Mouse (Mus musculus): ENCODE measurements at regions not wholly inside any gene's neighbourhood (a gene's known extent, or its start where the extent isn't known, plus 50 kb on each side); places are given as distances from the start of the nearest gene placed in this dataset.

GRCm38 (mm10) chr15:12066857-12067211 lies 50.8 kb upstream of the Zfr start:
- H3K4me1 ChIP-seq (ENCODE audit: control insufficient read depth, insufficient read depth, low read length), result no peaks in the 10 kb centered on the region
- H3K36me3 ChIP-seq (ENCODE audit: control insufficient read depth, insufficient read depth, low read length), result no peaks in the 10 kb centered on the region
- no peaks in the 10 kb centered on the region for H3K27me3 ChIP-seq (ENCODE audit: control insufficient read depth, insufficient read depth, low read length)
- DNase-seq (ENCODE audit: low spot score), result no peak
- no peaks in the 10 kb centered on the region for H3K9me3 ChIP-seq (ENCODE audit: control insufficient read depth, low read length)
- H3K4me2 ChIP-seq (ENCODE audit: low read depth), result no peak overlapping the region
- no peak overlapping the region for H3K4me3 ChIP-seq (ENCODE audit: low read depth, low read length)
- H3K9ac ChIP-seq (ENCODE audit: low read length), result no peak overlapping the region
- no peak overlapping the region for H3K27ac ChIP-seq (ENCODE audit: low read depth, low read length)
- 78% methylated on average over 6 of the region's 6 CpGs for WGBS
- no peak for ATAC-seq (ENCODE audit: insufficient read depth, low FRiP score, low TSS enrichment)

DNA sequence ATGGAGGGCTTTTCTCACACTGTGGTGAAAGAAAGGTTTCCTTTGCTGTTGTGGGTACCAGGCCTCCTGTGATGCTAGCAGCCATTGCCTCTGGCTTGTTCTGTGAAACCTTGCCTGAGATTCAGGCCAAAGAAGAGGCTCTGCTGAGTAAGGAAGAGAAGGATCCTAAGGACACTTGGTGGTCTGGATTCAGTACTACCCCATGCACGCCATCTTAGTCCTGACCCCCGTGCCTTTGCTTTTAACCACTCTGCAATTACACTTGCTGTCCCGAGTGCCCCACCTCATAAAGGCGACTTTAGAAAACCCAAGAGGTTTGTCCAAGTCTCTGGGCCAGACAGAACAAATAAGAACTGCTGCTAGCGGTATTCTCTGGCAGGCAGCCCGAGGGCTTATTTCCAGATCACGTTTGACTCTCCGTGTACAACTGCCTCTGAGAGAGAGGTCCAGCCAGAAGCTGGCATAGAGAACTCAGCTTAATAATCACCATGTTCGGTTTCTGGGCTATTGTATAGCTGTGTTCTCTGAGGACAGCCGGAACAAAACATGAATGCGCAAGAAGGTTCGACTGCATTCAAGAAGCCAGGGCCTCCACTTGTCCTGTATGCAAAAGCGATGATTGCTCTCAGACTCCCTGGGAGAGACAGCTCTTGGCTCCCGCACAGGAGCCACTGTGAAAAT lies 51.3 kb upstream of the Zfr start:
- DNase-seq (ENCODE audit: low spot score), result no peak
- H3K4me2 ChIP-seq (ENCODE audit: low read depth), result no peak overlapping the region
- H3K27me3 ChIP-seq (ENCODE audit: control insufficient read depth, insufficient read depth, low read length), result no peaks in the 10 kb centered on the region
- no peak overlapping the region for H3K27ac ChIP-seq (ENCODE audit: low read depth, low read length)
- H3K36me3 ChIP-seq (ENCODE audit: control insufficient read depth, insufficient read depth, low read length), result no peaks in the 10 kb centered on the region
- 62% methylated on average over 14 of the region's 14 CpGs for WGBS
- H3K9me3 ChIP-seq (ENCODE audit: control insufficient read depth, low read length), result no peaks in the 10 kb centered on the region
- no peak overlapping the region for H3K4me3 ChIP-seq (ENCODE audit: low read depth, low read length)
- no peaks in the 10 kb centered on the region for H3K4me1 ChIP-seq (ENCODE audit: control insufficient read depth, insufficient read depth, low read length)
- H3K9ac ChIP-seq (ENCODE audit: low read length), result no peak overlapping the region
- peak; percentile 20; the same call in 1 of the 2 replicates for ATAC-seq (ENCODE audit: insufficient read depth, low FRiP score, low TSS enrichment)

- H3K4me3 ChIP-seq (ENCODE audit: low read depth, low read length), result no peak overlapping the region
- H3K36me3 ChIP-seq (ENCODE audit: control insufficient read depth, insufficient read depth, low read length), result no peaks in the 10 kb centered on the region
- no peak overlapping the region for H3K4me2 ChIP-seq (ENCODE audit: low read depth)
- H3K9me3 ChIP-seq (ENCODE audit: control insufficient read depth, low read length), result no peaks in the 10 kb centered on the region
- H3K27me3 ChIP-seq (ENCODE audit: control insufficient read depth, insufficient read depth, low read length), result no peaks in the 10 kb centered on the region
- no peak for DNase-seq (ENCODE audit: low spot score)
- H3K4me1 ChIP-seq (ENCODE audit: control insufficient read depth, insufficient read depth, low read length), result no peaks in the 10 kb centered on the region
- no peak overlapping the region for H3K27ac ChIP-seq (ENCODE audit: low read depth, low read length)
- no peak overlapping the region for H3K9ac ChIP-seq (ENCODE audit: low read length)
- 91% methylated on average over 3 of the region's 3 CpGs for WGBS
- no peak for ATAC-seq (ENCODE audit: insufficient read depth, low FRiP score, low TSS enrichment)
Measured at GRCm38 (mm10) chr15:12054870-12055269, 58.1 kb upstream of the Sub1 start.

GRCm38 (mm10) chr15:12053610-12054009 lies 56.8 kb upstream of the Sub1 start:
- Histone ChIP-seq H3K4me2 (ENCODE audit: low read depth) (no peak overlapping the region), H3K4me1 (ENCODE audit: control insufficient read depth, insufficient read depth, low read length) (no peaks in the 10 kb centered on the region), H3K9me3 (ENCODE audit: control insufficient read depth, low read length) (no peaks in the 10 kb centered on the region), H3K27me3 (ENCODE audit: control insufficient read depth, insufficient read depth, low read length) (no peaks in the 10 kb centered on the region), H3K4me3 (ENCODE audit: low read depth, low read length) (no peak overlapping the region), H3K9ac (ENCODE audit: low read length) (no peak overlapping the region), H3K36me3 (ENCODE audit: control insufficient read depth, insufficient read depth, low read length) (no peaks in the 10 kb centered on the region), H3K27ac (ENCODE audit: low read depth, low read length) (no peak overlapping the region)
- ATAC-seq (ENCODE audit: insufficient read depth, low FRiP score, low TSS enrichment), result no peak
- WGBS, result 91% methylated on average over 7 of the region's 7 CpGs
- DNase-seq (ENCODE audit: low spot score), result no peak

GRCm38 (mm10) chr15:12048965-12049364 lies 52.2 kb upstream of the Sub1 start:
- Histone ChIP-seq H3K27ac (ENCODE audit: low read depth, low read length) (no peak overlapping the region), H3K4me1 (ENCODE audit: control insufficient read depth, insufficient read depth, low read length) (no peaks in the 10 kb centered on the region), H3K4me3 (ENCODE audit: low read depth, low read length) (no peak overlapping the region), H3K27me3 (ENCODE audit: control insufficient read depth, insufficient read depth, low read length) (no peaks in the 10 kb centered on the region), H3K36me3 (ENCODE audit: control insufficient read depth, insufficient read depth, low read length) (no peaks in the 10 kb centered on the region), H3K4me2 (ENCODE audit: low read depth) (no peak overlapping the region), H3K9me3 (ENCODE audit: control insufficient read depth, low read length) (no peaks in the 10 kb centered on the region), H3K9ac (ENCODE audit: low read length) (no peak overlapping the region)
- no peak for DNase-seq (ENCODE audit: low spot score)
- 93% methylated on average over 10 of the region's 10 CpGs for WGBS
- no peak for ATAC-seq (ENCODE audit: insufficient read depth, low FRiP score, low TSS enrichment)

GRCm38 (mm10) chr15:12048214-12048507 lies 51.4 kb upstream of the Sub1 start:
- H3K4me3 ChIP-seq (ENCODE audit: low read depth, low read length), result no peak overlapping the region
- H3K9ac ChIP-seq (ENCODE audit: low read length), result no peak overlapping the region
- no peak for DNase-seq (ENCODE audit: low spot score)
- H3K4me1 ChIP-seq (ENCODE audit: control insufficient read depth, insufficient read depth, low read length), result no peaks in the 10 kb centered on the region
- no peaks in the 10 kb centered on the region for H3K36me3 ChIP-seq (ENCODE audit: control insufficient read depth, insufficient read depth, low read length)
- H3K27ac ChIP-seq (ENCODE audit: low read depth, low read length), result no peak overlapping the region
- WGBS, result 87% methylated on average over 3 of the region's 3 CpGs
- H3K4me2 ChIP-seq (ENCODE audit: low read depth), result no peak overlapping the region
- no peak for ATAC-seq (ENCODE audit: insufficient read depth, low FRiP score, low TSS enrichment)
- H3K27me3 ChIP-seq (ENCODE audit: control insufficient read depth, insufficient read depth, low read length), result no peaks in the 10 kb centered on the region
- H3K9me3 ChIP-seq (ENCODE audit: control insufficient read depth, low read length), result no peaks in the 10 kb centered on the region

- DNase-seq (ENCODE audit: low spot score) (no peak), ATAC-seq (ENCODE audit: insufficient read depth, low FRiP score, low TSS enrichment) (no peak)
- WGBS, result 89% methylated on average over 18 of the region's 18 CpGs
- Histone ChIP-seq H3K9me3 (ENCODE audit: control insufficient read depth, low read length) (no peaks in the 10 kb centered on the region), H3K9ac (ENCODE audit: low read length) (no peak overlapping the region), H3K4me2 (ENCODE audit: low read depth) (no peak overlapping the region), H3K27ac (ENCODE audit: low read depth, low read length) (no peak overlapping the region), H3K4me3 (ENCODE audit: low read depth, low read length) (no peak overlapping the region), H3K27me3 (ENCODE audit: control insufficient read depth, insufficient read depth, low read length) (no peaks in the 10 kb centered on the region), H3K36me3 (ENCODE audit: control insufficient read depth, insufficient read depth, low read length) (no peaks in the 10 kb centered on the region), H3K4me1 (ENCODE audit: control insufficient read depth, insufficient read depth, low read length) (no peaks in the 10 kb centered on the region)
Measured at GRCm38 (mm10) chr15:12047349-12048213, 50.8 kb upstream of the Sub1 start.

Data from neural tube, embryonic 11.5 days (tissue).